Mouse (Mus musculus) cerebellum, postnatal 25 days (tissue): Measurements from ENCODE around the gene Rbm34.
A peak's percentile ranks its signal among the peaks of the same experiment; 100 is the strongest.
"Not testable (repeated sequence)": the region's sequence is repeated elsewhere in the genome, so short reads cannot be mapped to it uniquely, and the experiment has no call there.

Source experiments
- DNase-seq, 2 experiments: peaks; one replicate each; pipeline ENCODE4 v3.0.0; 2021; ENCODE audit warnings: mixed read lengths in 2 of 2

The Rbm34 gene

GRCm38 (mm10) chr8:126970579-126971313, at the start of gene Rbm34:
Gene Rbm34, minus strand, starts transcription at chr8:126971071.
- peak; percentile 94 to 95 for DNase-seq

- DNase-seq: no peak
These were observed 40.8 kb upstream of the Rbm34 start for GRCm38 (mm10) chr8:127011668-127012067.

GRCm38 (mm10) chr8:126994506-126994905, 23.6 kb upstream of the Rbm34 start:
- DNase-seq: no peak

- no peak for DNase-seq
These were observed 18.7 kb upstream of the Rbm34 start for GRCm38 (mm10) chr8:126989363-126990153.

GRCm38 (mm10) chr8:126988346-126989006, 17.6 kb upstream of the Rbm34 start:
- DNase-seq: peak in 1 of 2 experiments; percentile 26

- peak; percentile 85 to 90 for DNase-seq
These were observed 15.6 kb upstream of the Rbm34 start for GRCm38 (mm10) chr8:126986495-126986894.

GRCm38 (mm10) chr8:126980046-126980445, 9.2 kb upstream of the Rbm34 start:
- DNase-seq: no peak

GRCm38 (mm10) chr8:126979091-126979920, 8.4 kb upstream of the Rbm34 start:
- no peak for DNase-seq

GRCm38 (mm10) chr8:126978535-126978934, 7.7 kb upstream of the Rbm34 start:
- not testable (repeated sequence) for DNase-seq

GRCm38 (mm10) chr8:126978028-126978427, 7.2 kb upstream of the Rbm34 start:
- DNase-seq: no peak

GRCm38 (mm10) chr8:126976608-126977348, 5.9 kb upstream of the Rbm34 start:
- no peak for DNase-seq

GRCm38 (mm10) chr8:126975706-126976105, 4.8 kb upstream of the Rbm34 start:
- DNase-seq: no peak

GRCm38 (mm10) chr8:126974511-126974910, 3.6 kb upstream of the Rbm34 start:
- no peak for DNase-seq

GRCm38 (mm10) chr8:126973686-126974265, 2.9 kb upstream of the Rbm34 start:
- no peak for DNase-seq

- DNase-seq: no peak
These were observed 1.8 kb upstream of the Rbm34 start for GRCm38 (mm10) chr8:126972649-126973048.

- no peak for DNase-seq
These were observed 1.2 kb upstream of the Rbm34 start for GRCm38 (mm10) chr8:126972102-126972501.

- DNase-seq: no peak
These were observed 418 bp upstream of the Rbm34 start for GRCm38 (mm10) chr8:126971314-126971664.

- DNase-seq: no peak
These were observed 1.3 kb downstream of the Rbm34 start for GRCm38 (mm10) chr8:126969546-126969945.

GRCm38 (mm10) chr8:126968107-126968506, 2.8 kb downstream of the Rbm34 start:
- no peak for DNase-seq

- no peak for DNase-seq
These were observed 5.6 kb downstream of the Rbm34 start for GRCm38 (mm10) chr8:126965246-126965645.

GRCm38 (mm10) chr8:126962871-126963270, 8.0 kb downstream of the Rbm34 start:
- DNase-seq: no peak

- DNase-seq: no peak
These were observed 9.4 kb downstream of the Rbm34 start for GRCm38 (mm10) chr8:126961516-126961915.
